Mouse (Mus musculus) spleen, adult 2 months (tissue): Measurements from ENCODE around the gene Cep57l1. TPM values are rescaled to one million over a fixed set of nuclear protein-coding genes. Genes with fewer than 3 reads are reported as not detected.
A peak's percentile ranks its signal among the peaks of the same experiment; 100 is the strongest.

Experiments used
- DNase-seq, 2 experiments: peaks; one replicate each; pipeline versions ENCODE4 v3.0.0 to v3.0.0-alpha.2; 2012 to 2021; ENCODE audit warnings: low spot score in 2 of 2, low read depth in 1 of 2
- H3K27ac ChIP-seq: fragments of 200-500 bp; 2 replicates; pipeline ENCODE4 v1.5.1; 2012; ENCODE audit warnings: low read length, inconsistent platforms; ENCODE audit not compliant: insufficient read depth
- H3K27me3 ChIP-seq: fragments of 200-500 bp; 2 replicates; pipeline ENCODE4 v1.6.1; 2012; ENCODE audit warnings: mild to moderate bottlenecking, moderate library complexity, low read length, inconsistent platforms; ENCODE audit not compliant: control insufficient read depth, insufficient read depth
- H3K36me3 ChIP-seq: fragments of 200-500 bp; 2 replicates; pipeline ENCODE4 v1.6.1; 2012; ENCODE audit warnings: mild to moderate bottlenecking, low read length, inconsistent platforms; ENCODE audit not compliant: control insufficient read depth, insufficient read depth
- H3K4me1 ChIP-seq: fragments of 200-500 bp; 2 replicates; pipeline ENCODE4 v1.6.1; 2011; ENCODE audit warnings: inconsistent platforms; ENCODE audit not compliant: control insufficient read depth, insufficient read depth, insufficient read length
- H3K4me3 ChIP-seq: fragments of 200-500 bp; 2 replicates; pipeline ENCODE4 v1.5.1; 2011; ENCODE audit warnings: mild to moderate bottlenecking, inconsistent platforms; ENCODE audit not compliant: insufficient read depth, insufficient read length; ENCODE audit errors: extremely low read depth
- CTCF ChIP-seq: fragments of 200-500 bp; IDR thresholded peaks from 2 replicates; pipeline ENCODE4 v1.5.1; 2011; ENCODE audit warnings: mild to moderate bottlenecking, inconsistent platforms; ENCODE audit not compliant: insufficient read depth, insufficient read length, insufficient replicate concordance; ENCODE audit errors: extremely low read depth
- POLR2A ChIP-seq: fragments of 200-500 bp; IDR thresholded peaks from 2 replicates; pipeline ENCODE4 v1.6.1; 2011; ENCODE audit warnings: low read depth, low read length, inconsistent platforms
- WGBS: fragments of 180-500 bp; shearing (Covaris S2); methylation state at CpG from one replicate; pipeline ENCODE4 v1.1.7; 2018; 5-methylcytosine and 5-hydroxymethylcytosine counted together
- polyA plus RNA-seq: library from polyadenylated mRNA; depleted of rRNA; stranded (reverse); fragments of >200 nt; gene quantifications from 2 replicates; pipeline ENCODE4 v1.2.3, GENCODE M21; 2012

Cep57l1 gene
- polyA plus RNA-seq, 1 experiment: 1.4 TPM

DNA sequence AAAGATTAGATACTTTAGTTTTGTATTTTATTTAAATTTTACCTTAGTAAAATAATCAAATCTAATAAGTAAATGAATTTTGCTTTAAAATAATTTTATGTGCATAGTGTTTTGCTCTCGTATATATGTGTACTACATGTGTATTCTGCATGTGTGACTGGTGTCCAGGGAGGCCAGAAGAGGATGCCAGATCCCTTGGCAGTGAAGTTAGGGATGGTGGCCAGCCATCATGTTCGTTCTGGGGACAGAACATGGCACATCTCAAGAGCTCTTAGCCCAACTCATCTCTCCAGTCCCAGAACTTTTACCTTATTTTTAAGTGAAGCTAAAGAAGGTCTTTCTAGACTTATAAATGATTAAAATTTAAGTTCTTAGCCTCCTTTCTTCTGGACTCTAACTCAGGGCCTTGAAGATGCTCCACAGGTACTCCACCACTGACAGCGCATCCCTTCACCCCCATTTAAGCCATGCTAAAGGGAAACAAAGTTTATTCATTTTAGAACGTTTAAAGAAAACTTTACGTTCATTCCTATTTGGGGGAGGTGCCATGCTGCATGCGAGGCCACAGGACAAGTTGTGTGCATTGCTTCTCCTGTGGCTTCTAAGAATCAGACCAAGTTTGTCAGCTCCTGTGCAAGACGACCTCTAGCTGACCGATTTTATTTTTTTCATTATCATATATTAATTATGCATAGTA is 8.5 kb upstream of the Cep57l1 start:
- H3K27me3 ChIP-seq: no peaks in the 10 kb centered on the region
- H3K27ac ChIP-seq: no peak overlapping the region
- H3K4me3 ChIP-seq: no peak overlapping the region
- DNase-seq: no peak
- peaks cover 7% of the 10 kb centered on the region; the same call in 1 of the 2 replicates for H3K4me1 ChIP-seq
- 90% methylated on average over 8 of the region's 8 CpGs for WGBS
- TF ChIP-seq POLR2A (no peak), CTCF (no peak)
- no peaks in the 10 kb centered on the region for H3K36me3 ChIP-seq

DNA sequence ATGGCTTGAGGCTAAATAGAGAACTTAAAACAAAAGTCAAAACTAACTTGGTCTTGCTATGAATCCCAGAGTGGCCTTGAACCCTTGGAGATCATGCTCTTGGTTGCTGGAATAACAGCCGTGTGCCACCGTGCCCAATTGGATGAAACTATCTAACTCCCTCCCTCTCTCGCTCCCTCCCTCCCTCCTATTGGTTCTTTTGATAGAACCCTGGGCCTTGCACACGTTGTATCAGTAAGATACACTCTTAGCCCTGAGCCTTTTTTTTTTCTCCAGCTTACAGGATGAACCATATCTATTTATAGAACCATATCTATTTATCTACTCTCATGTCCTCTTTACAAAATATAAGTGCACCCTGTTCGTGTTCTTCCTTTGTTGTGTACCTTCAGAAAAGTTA is 6.8 kb upstream of the Cep57l1 start:
- TF ChIP-seq CTCF: no peak
- TF ChIP-seq POLR2A: no peak
- Histone ChIP-seq H3K36me3 (no peaks in the 10 kb centered on the region), H3K27ac (no peak overlapping the region), H3K27me3 (no peaks in the 10 kb centered on the region), H3K4me3 (no peak overlapping the region), H3K4me1 (peaks cover 9% of the 10 kb centered on the region; the same call in 1 of the 2 replicates)
- DNase-seq: no peak
- WGBS: 62% methylated on average over 5 of the region's 5 CpGs

DNA sequence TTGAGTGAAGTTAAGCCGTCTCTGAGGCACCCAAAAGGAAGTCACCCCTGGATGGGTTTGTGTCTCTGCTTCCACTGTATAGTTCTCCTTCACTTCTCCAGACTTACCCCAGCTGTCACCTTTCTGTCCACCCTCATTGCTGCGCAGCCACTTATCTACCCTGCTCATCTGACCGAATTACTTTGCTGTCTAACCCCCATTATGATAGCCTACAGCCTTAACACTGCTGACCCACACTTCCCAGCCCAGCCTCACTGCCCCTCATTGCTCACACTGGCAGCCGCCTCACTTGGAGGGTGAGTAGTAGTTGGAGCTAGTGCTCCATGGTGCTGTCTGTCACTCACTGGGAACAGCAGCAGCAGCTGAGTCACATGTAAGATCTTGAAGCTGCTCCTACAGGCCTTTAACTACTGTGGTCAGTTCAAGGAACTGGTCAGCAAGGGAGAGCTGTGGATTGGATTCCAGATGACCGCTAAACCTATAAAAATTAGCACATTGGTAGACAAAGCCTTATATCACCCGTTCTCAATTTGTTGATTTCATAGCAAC is 4.7 kb upstream of the Cep57l1 start:
- no peak for TF ChIP-seq CTCF
- no peak for TF ChIP-seq POLR2A
- WGBS: 77% methylated on average over 6 of the region's 6 CpGs

DNA sequence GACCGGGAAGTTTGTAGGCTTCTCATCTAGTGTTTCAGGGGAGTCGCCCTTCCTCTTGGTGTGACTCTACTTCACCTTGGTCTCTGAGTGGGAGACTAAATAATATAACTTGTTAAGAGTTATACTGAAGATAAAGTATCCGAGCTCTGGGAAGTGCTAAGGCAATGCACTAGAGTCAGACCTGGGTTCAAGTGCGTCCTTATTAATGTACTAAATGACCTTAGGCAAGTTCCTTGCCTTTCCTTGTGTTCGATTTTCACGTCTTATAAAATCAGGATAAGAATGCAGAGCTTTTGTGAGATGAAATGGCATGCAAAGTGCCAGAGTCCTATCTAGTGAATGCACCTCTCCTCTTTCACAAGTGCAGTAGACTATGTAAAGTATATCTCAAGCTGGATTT is 2.9 kb upstream of the Cep57l1 start:
- no peaks in the 10 kb centered on the region for H3K36me3 ChIP-seq
- H3K4me1 ChIP-seq: peaks cover 11% of the 10 kb centered on the region; the same call in 1 of the 2 replicates
- no peak overlapping the region for H3K4me3 ChIP-seq
- no peak for DNase-seq
- TF ChIP-seq POLR2A (no peak), CTCF (no peak)
- WGBS: 56% methylated on average over 6 of the region's 6 CpGs
- H3K27me3 ChIP-seq: no peaks in the 10 kb centered on the region
- H3K27ac ChIP-seq: no peak overlapping the region

More for the DNA sequence above, 4.7 kb upstream of the Cep57l1 start:
- Histone ChIP-seq H3K27me3 (no peaks in the 10 kb centered on the region), H3K36me3 (no peaks in the 10 kb centered on the region), H3K4me3 (no peak overlapping the region), H3K27ac (no peak overlapping the region), H3K4me1 (peaks cover 8% of the 10 kb centered on the region; the same call in 1 of the 2 replicates)
- no peak for DNase-seq

DNA sequence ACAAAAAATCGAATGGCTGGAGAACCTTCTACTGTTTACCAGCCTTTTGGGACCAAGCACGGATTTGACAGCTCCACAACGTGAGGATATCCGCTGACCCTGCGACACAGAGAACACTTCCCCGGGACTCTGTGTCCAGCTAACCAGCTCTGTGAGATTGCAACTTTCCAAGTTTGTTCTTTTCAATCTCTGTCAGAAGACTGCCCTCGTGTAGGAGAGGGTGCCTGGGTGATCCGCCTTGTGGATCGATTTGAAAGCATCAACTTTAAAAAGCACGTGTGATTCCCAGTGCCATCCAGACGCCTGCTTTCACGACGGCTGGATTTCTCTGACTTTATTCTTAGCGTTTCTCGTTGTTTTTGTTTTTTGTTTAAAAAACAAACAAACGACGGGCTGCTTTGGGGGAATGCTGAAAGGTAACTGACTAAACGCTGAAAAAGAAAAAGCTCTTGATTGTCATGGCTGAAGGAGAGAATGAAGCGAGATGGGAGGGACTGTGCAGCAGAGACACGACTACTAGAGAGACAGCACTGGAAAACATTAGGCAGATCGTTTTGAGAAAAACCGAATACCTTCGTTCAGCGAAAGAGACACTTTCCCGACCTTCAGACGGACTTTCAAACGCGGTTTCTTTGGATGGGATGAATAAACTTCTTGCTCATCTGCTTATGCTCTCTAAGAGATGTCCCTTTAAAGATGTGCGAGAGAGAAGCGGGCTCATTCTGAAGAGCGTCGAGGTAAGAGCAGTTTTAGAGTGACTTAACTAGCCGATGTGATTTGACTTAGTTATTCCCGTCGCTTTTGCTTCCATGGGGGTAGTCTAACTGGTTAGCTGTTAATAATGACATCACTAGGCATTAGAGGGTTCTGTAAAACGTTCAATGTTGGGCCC is 1.1 kb upstream of the Cep57l1 start:
- H3K4me3 ChIP-seq: peak overlapping the region; percentile 83
- H3K27ac ChIP-seq: peak overlapping the region; percentile 74
- H3K36me3 ChIP-seq: no peaks in the 10 kb centered on the region
- TF ChIP-seq POLR2A (no peak), CTCF (no peak)
- H3K27me3 ChIP-seq: no peaks in the 10 kb centered on the region
- DNase-seq: no peak
- peaks cover 6% of the 10 kb centered on the region; the same call in 1 of the 2 replicates for H3K4me1 ChIP-seq
- WGBS: under 1% methylated on average over 36 of the region's 36 CpGs

DNA sequence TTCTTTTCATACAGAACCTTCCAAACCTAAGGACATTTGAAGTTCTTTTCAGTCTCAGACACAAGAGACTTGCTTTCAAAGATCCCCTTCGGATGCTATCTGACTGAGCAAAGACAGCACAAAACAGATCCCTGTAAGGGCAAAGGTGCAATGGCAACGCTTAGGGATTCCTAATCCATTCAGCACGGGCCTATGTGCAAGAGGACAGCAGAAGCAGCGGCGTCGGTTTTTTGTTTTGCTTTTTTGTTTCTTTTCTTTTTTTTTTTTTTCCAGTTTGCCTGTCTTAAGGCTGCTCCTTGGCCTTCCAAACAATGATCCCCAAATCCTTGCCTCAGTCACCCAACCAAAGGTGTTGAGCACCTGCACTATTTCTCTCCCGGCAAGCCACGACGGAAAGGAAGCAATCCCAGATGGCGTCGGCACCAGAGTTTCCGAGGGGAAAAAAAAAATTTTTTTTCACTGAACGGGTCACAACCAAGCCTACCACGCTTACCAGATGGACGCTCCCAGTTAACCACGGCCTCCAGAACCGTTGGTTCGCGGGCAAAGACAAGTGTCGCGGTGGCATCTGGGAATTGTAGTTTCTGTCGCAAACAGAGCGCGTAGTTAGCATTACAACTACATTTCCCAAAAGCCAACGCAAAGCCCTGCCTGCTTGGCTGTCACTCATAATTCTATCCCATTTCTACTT is 446 bp downstream of the Cep57l1 start:
- Histone ChIP-seq H3K27ac (peak overlapping the region; percentile 93), H3K36me3 (no peaks in the 10 kb centered on the region), H3K4me1 (peaks cover 6% of the 10 kb centered on the region; the same call in 1 of the 2 replicates), H3K27me3 (no peaks in the 10 kb centered on the region), H3K4me3 (peak overlapping the region; percentile 83)
- WGBS: 4% methylated on average over 25 of the region's 25 CpGs
- TF ChIP-seq CTCF (no peak), POLR2A (no peak)
- peak in 1 of 2 experiments; percentile 83 for DNase-seq
